Mouse (Mus musculus) fat pad, adult 2 months (tissue): ENCODE measurements around the gene Scamp2.

Experiments
- DNase-seq: peaks from one replicate; pipeline ENCODE4 v3.0.0-alpha.2; 2011; ENCODE audit warnings: low read depth, low spot score; ENCODE audit errors: extremely low read depth

Scamp2 gene

DNA sequence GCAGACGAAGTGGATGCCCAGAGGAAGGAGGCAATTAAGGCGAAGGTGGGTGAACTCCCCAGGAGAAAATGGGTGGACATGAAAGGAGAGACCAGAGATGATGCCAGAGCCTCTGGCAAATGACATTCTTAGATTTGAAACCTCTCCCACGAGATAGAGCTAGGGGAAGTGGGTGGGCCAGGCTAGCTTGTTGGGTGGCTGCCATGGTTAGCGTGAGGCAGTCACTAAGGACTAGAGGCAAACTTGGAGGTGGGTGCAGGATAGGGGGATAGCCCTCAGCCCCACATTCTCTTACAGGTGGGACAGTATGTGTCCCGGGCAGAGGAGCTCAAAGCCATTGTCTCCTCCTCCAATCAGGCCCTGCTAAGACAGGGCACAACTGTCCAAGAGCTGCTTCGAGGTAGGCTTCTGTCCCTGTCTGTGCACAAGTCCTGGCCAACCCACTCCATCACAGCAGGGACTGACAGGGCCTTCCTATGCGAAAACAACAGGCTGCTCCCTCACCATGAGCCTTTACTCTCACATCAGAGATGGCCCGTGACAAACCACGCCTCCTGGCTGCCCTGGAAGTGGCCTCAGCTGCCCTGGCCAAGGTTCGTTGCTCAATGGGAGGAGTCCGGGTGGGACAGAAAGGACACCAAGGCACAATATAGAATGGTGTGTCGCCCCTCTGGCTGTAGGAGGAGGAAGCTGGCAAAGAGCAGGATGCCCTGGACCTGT is 32.9 kb downstream of the Scamp2 start:
- no peak for DNase-seq

- no peak for DNase-seq
Measured at GRCm38 (mm10) chr9:57594174-57594509, 33.4 kb downstream of the Scamp2 start.

DNA sequence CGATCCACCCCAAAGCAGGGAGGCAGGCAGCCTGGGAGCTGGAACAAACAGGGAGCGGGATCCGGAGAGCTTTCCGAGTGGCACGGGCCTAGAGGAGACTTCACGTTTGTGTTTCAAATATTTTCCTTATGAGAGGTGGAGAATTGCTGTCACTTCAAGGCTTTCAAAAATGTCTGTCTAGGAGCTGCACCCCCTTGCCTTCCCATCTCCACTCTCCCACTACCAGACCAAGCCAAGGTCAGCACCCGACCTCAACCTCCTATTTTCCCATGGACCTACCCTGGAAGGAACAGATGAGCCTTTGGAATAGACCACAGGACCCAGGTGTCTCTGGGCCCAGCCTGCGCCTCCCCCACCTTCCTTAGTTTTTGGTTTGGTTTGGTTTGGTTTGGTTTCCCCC is 36.5 kb downstream of the Scamp2 start:
- DNase-seq: no peak

- DNase-seq: no peak
Measured at GRCm38 (mm10) chr9:57597929-57598382, 37.2 kb downstream of the Scamp2 start.

- no peak for DNase-seq
Measured at GRCm38 (mm10) chr9:57598851-57599563, 38.3 kb downstream of the Scamp2 start.

- DNase-seq: no peak
Measured at GRCm38 (mm10) chr9:57600620-57601352, 40.0 kb downstream of the Scamp2 start.

- DNase-seq: no peak
Measured at GRCm38 (mm10) chr9:57601353-57601706, 40.6 kb downstream of the Scamp2 start.

GRCm38 (mm10) chr9:57602098-57602497 is 41.4 kb downstream of the Scamp2 start:
- DNase-seq: no peak

- no peak for DNase-seq
Measured at GRCm38 (mm10) chr9:57604875-57605274, 44.1 kb downstream of the Scamp2 start.

DNA sequence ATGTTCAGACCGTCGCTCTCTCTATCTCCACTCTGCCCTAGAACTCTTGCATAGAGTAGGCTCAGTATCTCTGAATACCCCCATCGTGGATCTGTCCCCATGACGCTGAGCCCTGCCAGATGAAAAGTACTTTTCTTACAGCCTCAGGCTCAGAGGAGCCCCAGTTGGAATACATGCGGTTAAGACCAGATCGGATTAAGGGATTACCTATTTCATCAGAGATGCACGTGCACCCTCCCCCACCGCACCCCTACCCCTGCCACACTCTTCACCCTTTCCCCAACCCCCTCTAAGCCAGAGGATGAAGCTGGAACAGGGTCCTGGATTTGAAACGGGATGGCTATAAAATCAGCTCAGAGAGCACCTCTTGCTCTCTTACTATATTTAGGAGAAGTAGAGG is 44.8 kb downstream of the Scamp2 start:
- no peak for DNase-seq

GRCm38 (mm10) chr9:57606139-57606851 is 45.6 kb downstream of the Scamp2 start, which contains the start of gene Cplx3:
Cplx3 (minus strand) TSS chr9:57606281.
- DNase-seq: no peak

DNA sequence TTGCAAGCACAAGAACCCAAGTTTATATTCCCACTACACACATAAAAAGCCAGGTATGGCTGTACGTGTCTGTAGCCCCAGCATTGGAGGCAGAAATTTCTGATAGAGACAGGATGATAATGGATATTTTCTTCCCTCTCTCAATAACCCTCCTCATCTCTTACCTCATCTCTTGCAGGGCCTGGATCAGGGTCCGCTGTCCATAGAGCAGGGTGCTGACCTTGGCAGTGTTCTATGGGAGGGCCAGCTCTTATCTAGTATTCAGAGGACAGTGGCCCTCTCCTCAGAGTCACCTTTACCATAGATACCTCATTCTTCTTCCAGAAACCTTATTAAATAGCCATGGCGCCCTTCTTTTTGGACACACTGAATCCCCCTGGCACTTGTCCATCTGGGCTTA is 49.1 kb downstream of the Scamp2 start:
- no peak for DNase-seq

- DNase-seq: peak; percentile 97
Measured at GRCm38 (mm10) chr9:57610359-57610826, 49.6 kb downstream of the Scamp2 start.

DNA sequence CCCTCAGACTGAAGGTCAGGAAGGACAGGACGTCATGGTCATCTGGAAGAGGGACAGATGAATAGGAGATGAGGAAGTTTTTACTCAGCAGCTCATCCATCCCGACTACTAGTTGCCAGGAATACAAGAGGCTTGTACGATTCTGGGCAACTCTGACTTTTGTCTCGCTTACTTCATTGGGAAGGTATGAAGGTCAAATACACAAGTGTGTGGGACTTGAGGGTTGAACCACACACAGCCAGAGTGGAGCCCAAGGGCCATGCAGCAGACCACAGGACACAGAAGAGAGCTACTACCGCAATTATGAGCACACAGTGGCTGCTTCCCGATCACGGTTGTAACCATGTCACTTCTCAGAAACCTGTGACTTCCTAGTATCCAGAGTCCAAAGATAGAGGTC is 51.8 kb downstream of the Scamp2 start:
- no peak for DNase-seq

DNA sequence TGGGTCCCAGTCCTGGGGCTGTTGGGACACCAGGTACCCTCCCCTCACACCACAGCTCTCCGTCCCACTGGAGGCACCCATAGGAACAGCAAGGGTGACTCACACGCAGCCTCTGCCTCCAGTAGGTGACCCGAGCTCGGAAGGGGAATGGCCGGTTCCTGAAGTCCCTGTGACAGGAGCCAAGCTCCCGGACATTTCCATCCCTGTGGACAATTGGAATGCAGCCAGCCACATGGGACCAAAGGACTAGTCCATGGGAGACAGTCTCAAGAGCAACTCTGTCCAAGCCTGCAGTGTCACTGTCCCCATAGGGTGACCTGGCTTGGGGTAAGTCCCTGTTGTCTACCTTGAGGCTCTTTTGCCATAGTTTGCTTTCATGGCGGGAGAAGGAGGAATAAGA is 53.2 kb downstream of the Scamp2 start:
- DNase-seq: no peak

- peak; percentile 55 for DNase-seq
Measured at GRCm38 (mm10) chr9:57614786-57615185, 54.0 kb downstream of the Scamp2 start.

- no peak for DNase-seq
Measured at GRCm38 (mm10) chr9:57617556-57618169, 56.9 kb downstream of the Scamp2 start.

- no peak for DNase-seq
Measured at GRCm38 (mm10) chr9:57618854-57619253, 58.1 kb downstream of the Scamp2 start.

DNA sequence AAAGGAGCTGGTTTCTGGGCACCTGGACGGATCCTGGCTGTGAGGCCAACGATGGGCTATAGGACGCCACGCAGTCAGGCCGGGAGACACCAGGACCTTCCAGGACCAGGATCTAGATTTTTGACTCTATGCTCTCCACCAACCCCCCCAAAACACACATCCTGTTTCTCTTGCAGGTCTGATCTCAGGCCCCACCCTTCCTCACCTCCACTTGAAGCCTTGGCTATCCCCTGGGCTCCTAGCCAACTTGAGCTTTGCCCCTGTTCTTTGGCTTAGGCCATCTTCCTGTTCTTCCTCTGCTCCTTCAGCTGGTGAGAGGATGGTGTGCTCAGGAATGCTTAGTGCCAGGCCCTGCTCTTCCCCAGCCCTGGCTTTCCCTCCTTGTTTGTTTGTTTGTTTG is 59.9 kb downstream of the Scamp2 start, which contains the start of gene Lman1l:
Gene Lman1l (minus strand): TSS at position 101 of the 400 bp plus-strand sequence.
- DNase-seq: no peak

DNA sequence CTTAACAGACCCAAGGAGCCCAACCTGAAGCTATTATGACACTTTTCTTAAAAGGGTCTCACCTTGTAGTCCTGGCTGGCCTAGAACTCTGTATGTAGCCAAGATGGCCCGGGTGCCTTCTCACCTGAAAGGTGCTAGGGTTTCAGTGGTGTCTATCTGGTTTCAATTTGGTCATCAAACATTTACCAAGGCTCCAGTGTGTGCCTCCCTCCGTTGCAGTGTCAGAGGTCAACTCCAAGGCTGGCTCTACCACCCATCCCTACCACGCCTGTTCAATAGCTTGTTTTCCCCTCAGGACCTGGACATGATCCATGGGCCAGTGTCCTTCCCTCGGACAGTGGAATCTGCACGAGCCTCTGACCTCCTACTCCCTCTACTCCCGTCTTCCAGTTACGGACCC is 63.6 kb downstream of the Scamp2 start:
- no peak for DNase-seq
